Mouse (Mus musculus) midbrain, postnatal 0 days (tissue): Measurements from ENCODE around the gene 2310061N02Rik. TPM values are rescaled to one million over a fixed set of nuclear protein-coding genes. Genes with fewer than 3 reads are reported as not detected.

Experiments used
- ATAC-seq: fragments of 200-750 bp; cut with Nextera tagmentation; 2 replicates; pipeline ENCODE4 v1.8.0; 2017; ENCODE audit warnings: moderate number of reproducible peaks, mild to moderate bottlenecking, moderate TSS enrichment, moderate library complexity; ENCODE audit not compliant: low FRiP score
- DNase-seq: peaks from one replicate; pipeline ENCODE4 v3.0.0-alpha.2; 2015; ENCODE audit warnings: low spot score
- H3K27ac ChIP-seq: fragments of 300-500 bp; sonication (generic); 2 replicates; pipeline ENCODE4 v1.5.1; 2014; ENCODE audit warnings: low read depth, mild to moderate bottlenecking, low read length, mixed read lengths
- H3K27me3 ChIP-seq: fragments of 300-500 bp; sonication (generic); 2 replicates; pipeline ENCODE4 v1.6.1; 2014; ENCODE audit warnings: low read length, control low read depth, mixed read lengths; ENCODE audit not compliant: insufficient read depth
- H3K36me3 ChIP-seq: fragments of 300-500 bp; sonication (generic); 2 replicates; pipeline ENCODE4 v1.6.1; 2014; ENCODE audit warnings: low read length, control low read depth, mixed read lengths; ENCODE audit not compliant: insufficient read depth
- H3K4me1 ChIP-seq: fragments of 300-500 bp; sonication (generic); 2 replicates; pipeline ENCODE4 v1.6.1; 2014; ENCODE audit warnings: mild to moderate bottlenecking, control low read depth, antibody characterized with exemption, low read length, mixed read lengths; ENCODE audit not compliant: insufficient read depth
- H3K4me2 ChIP-seq: fragments of 300-500 bp; sonication (generic); 2 replicates; pipeline ENCODE4 v1.6.1; 2014; ENCODE audit warnings: low read depth, mild to moderate bottlenecking, low read length, mixed read lengths; ENCODE audit not compliant: poor library complexity, severe bottlenecking
- H3K4me3 ChIP-seq: fragments of 300-500 bp; sonication (generic); 2 replicates; pipeline ENCODE4 v1.5.1; 2014; ENCODE audit warnings: low read depth, mild to moderate bottlenecking, low read length, moderate library complexity
- H3K9ac ChIP-seq: fragments of 300-500 bp; sonication (generic); replicated peaks from 2 replicates; pipeline ENCODE4 v1.6.1; 2014; ENCODE audit warnings: mild to moderate bottlenecking, low read length, moderate library complexity, mixed read lengths; ENCODE audit not compliant: poor library complexity, severe bottlenecking
- H3K9me3 ChIP-seq: fragments of 300-500 bp; sonication (generic); 2 replicates; pipeline ENCODE4 v1.6.1; 2016; ENCODE audit warnings: low read length, control low read depth
- CTCF ChIP-seq: IDR thresholded peaks from 2 replicates; pipeline ENCODE4 v1.5.1; 2016; ENCODE audit warnings: antibody characterized with exemption, mild to moderate bottlenecking
- WGBS: fragments of 180-500 bp; shearing (Covaris S2); extraction: QIAGEN DNeasy Blood & Tissue Kit; methylation state at CpG from one replicate; pipeline ENCODE4 v1.1.7; 2014; 5-methylcytosine and 5-hydroxymethylcytosine counted together
- polyA plus RNA-seq: library from polyadenylated mRNA; unstranded; fragments of >200 nt; fragmentation: Nextera tagmentation; extraction: Ambion mirVana; gene quantifications from 2 replicates; pipeline ENCODE4 v1.2.1, GENCODE M21; 2015
- total RNA-seq: library from RNA; depleted of rRNA; stranded (reverse); fragments of >200 nt; gene quantifications from 2 replicates; pipeline ENCODE4 v1.2.3, GENCODE M21; 2014

Gene 2310061N02Rik
- total and polyA plus RNA-seq, 2 experiments from 2014 or later = not detected

GRCm38 (mm10) chr16:88720031-88720430 lies 12.3 kb upstream of the 2310061N02Rik start:
- Histone ChIP-seq H3K27me3 (no peaks in the 10 kb centered on the region), H3K4me1 (no peaks in the 10 kb centered on the region), H3K4me3 (no peak overlapping the region), H3K36me3 (no peaks in the 10 kb centered on the region), H3K9ac (no peak overlapping the region), H3K9me3 (no peaks in the 10 kb centered on the region), H3K27ac (no peak overlapping the region), H3K4me2 (no peak overlapping the region)
- no peak for TF ChIP-seq CTCF
- 20% methylated on average over 1 of the region's 1 CpGs for WGBS
- ATAC-seq = no peak
- no peak for DNase-seq

GRCm38 (mm10) chr16:88716549-88716948 lies 8.8 kb upstream of the 2310061N02Rik start:
- H3K27ac ChIP-seq = no peak overlapping the region
- H3K4me2 ChIP-seq = no peak overlapping the region
- no peaks in the 10 kb centered on the region for H3K9me3 ChIP-seq
- no peaks in the 10 kb centered on the region for H3K36me3 ChIP-seq
- no peaks in the 10 kb centered on the region for H3K27me3 ChIP-seq
- TF ChIP-seq CTCF = no peak
- H3K9ac ChIP-seq = no peak overlapping the region
- no peak for DNase-seq
- H3K4me3 ChIP-seq = no peak overlapping the region
- no peaks in the 10 kb centered on the region for H3K4me1 ChIP-seq
- 0 out of 2 replicates have a peak, but pooled peaks have one; percentile 20 for ATAC-seq

DNA sequence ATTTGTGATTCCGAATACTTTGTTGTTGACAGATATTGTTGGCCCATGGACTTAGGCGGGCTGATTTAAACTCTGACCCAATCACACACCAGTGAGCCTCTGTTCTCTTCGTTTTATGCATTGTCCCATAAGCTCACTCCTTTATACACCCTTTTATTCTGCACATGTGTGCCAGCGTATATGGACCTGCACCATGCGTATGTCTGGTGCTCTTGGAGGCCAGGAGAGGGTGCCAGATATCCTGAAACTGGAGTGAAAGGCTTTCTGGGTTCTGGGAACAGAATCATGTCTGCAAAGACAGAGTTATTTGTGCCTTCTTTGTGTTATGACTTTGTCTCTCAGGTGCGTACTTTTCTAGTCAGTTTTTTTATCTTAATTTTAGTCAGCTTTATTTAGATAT lies 3.5 kb upstream of the 2310061N02Rik start:
- ATAC-seq (no peak), DNase-seq (peak; percentile 7)
- Histone ChIP-seq H3K9ac (no peak overlapping the region), H3K27ac (no peak overlapping the region), H3K4me3 (no peak overlapping the region), H3K9me3 (no peaks in the 10 kb centered on the region), H3K27me3 (no peaks in the 10 kb centered on the region), H3K4me1 (no peaks in the 10 kb centered on the region), H3K36me3 (no peaks in the 10 kb centered on the region), H3K4me2 (no peak overlapping the region)
- 87% methylated on average over 6 of the region's 6 CpGs for WGBS
- peak; percentile 40 for TF ChIP-seq CTCF

DNA sequence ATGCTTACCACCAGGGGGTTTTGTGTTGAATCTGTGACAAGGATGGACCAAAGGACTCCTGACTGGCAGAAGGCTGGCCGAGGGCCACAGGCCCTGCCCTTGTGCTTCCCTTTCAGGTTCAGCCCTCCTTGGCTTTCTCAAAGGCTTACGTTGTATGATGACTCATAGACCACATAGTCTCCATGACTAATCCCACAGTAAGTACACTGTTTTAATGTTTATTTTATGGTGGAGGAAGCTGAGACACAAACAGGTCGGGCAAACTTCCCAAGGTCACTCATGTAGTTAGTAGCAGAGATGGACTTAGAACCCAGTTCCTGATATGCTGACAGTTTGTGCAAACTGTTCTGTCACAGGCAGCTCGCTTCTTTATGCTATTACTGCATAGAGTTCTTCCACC lies 3.0 kb upstream of the 2310061N02Rik start:
- 85% methylated on average over 4 of the region's 4 CpGs for WGBS
- Histone ChIP-seq H3K4me1 (no peaks in the 10 kb centered on the region), H3K9me3 (no peaks in the 10 kb centered on the region), H3K27ac (no peak overlapping the region), H3K27me3 (no peaks in the 10 kb centered on the region), H3K36me3 (no peaks in the 10 kb centered on the region), H3K4me3 (no peak overlapping the region), H3K9ac (no peak overlapping the region), H3K4me2 (no peak overlapping the region)
- DNase-seq = no peak
- TF ChIP-seq CTCF = no peak; the same call in 1 of the 2 replicates
- no peak for ATAC-seq

GRCm38 (mm10) chr16:88701072-88701864 lies 6.5 kb downstream of the 2310061N02Rik start:
- no peak overlapping the region for H3K4me3 ChIP-seq
- WGBS = 40% methylated on average over 4 of the region's 4 CpGs
- no peaks in the 10 kb centered on the region for H3K4me1 ChIP-seq
- no peak for ATAC-seq
- no peak overlapping the region for H3K4me2 ChIP-seq
- no peaks in the 10 kb centered on the region for H3K9me3 ChIP-seq
- no peak for TF ChIP-seq CTCF
- no peak overlapping the region for H3K9ac ChIP-seq
- DNase-seq = no peak
- no peaks in the 10 kb centered on the region for H3K27me3 ChIP-seq
- no peak overlapping the region for H3K27ac ChIP-seq
- no peaks in the 10 kb centered on the region for H3K36me3 ChIP-seq

- no peak for TF ChIP-seq CTCF
- Histone ChIP-seq H3K4me2 (no peak overlapping the region), H3K36me3 (no peaks in the 10 kb centered on the region), H3K27me3 (no peaks in the 10 kb centered on the region), H3K27ac (no peak overlapping the region), H3K4me1 (no peaks in the 10 kb centered on the region), H3K9ac (no peak overlapping the region), H3K9me3 (no peaks in the 10 kb centered on the region), H3K4me3 (no peak overlapping the region)
- no peak for DNase-seq
- 81% methylated on average over 4 of the region's 4 CpGs for WGBS
- ATAC-seq = no peak
Measured at GRCm38 (mm10) chr16:88696256-88696655, 11.5 kb downstream of the 2310061N02Rik start.
